Comparison of ENCODE assay signal across 1 mouse cellular context in genomic region chr10:79660298-79660697, GRCm38 (mm10).
TF ChIP-seq lines count a peak whose summit lies in the region.

No protein-coding gene starts in this region.

TF ChIP-seq in CH12.LX, 34 proteins besides CTCF, POLR2A, EP300 and RAD21:
- TF ChIP-seq MEF2A (IDR thresholded peaks at IDR 0.05; ENCODE audit: borderline replicate concordance, low read depth, low read length) (no peak), USF2 (conservative IDR thresholded peaks at IDR 0.05; ENCODE audit: low read depth, low read length) (no peak), ETS1 (conservative IDR thresholded peaks at IDR 0.05; ENCODE audit: low read depth, low read length) (no peak), CHD2 (IDR thresholded peaks at IDR 0.05; ENCODE audit: low read length) (no peak), ELF1 (IDR thresholded peaks at IDR 0.05; ENCODE audit: low read depth, low read length) (no peak), ZNF384 (IDR thresholded peaks at IDR 0.05; ENCODE audit: low read depth, low read length) (no peak), PAX5 (IDR thresholded peaks at IDR 0.05; ENCODE audit: low read length) (no peak), RCOR1 (conservative IDR thresholded peaks at IDR 0.05; ENCODE audit: low read depth, low read length) (no peak), TCF12 (IDR thresholded peaks at IDR 0.05; ENCODE audit: low read depth, low read length) (no peak)
